Mouse (Mus musculus): ENCODE data around the gene E2f1. TPM values are rescaled to one million over a fixed set of nuclear protein-coding genes. Genes with fewer than 3 reads are reported as not detected.

Gene E2f1
- polyA plus RNA-seq, 1 experiment: 24.2 TPM

DNA sequence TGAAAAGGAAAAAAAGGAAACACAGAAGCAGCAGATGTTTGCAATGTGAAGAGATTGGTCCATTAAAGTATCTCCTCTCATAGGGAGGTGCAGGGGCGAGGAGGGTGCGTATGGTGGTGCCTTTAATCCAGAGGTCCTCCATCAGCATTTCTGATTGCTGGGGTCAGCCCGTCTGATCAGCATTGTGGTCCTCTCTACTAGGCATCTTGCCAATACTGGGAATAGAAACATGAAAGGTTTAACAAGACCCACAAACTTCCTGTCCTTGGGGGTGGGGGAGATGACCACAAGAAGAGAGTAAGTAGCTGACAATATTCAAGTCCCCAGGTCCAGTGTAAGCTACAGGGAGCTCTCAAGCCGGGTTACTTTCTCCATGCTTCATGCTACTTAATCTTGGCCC lies 974 bp upstream of the E2f1 start:
- Histone ChIP-seq H3K9me3 (no peaks in the 10 kb centered on the region), H3K4me3 (replicated peaks) (peak overlapping the region; percentile 95), H3K4me1 (peaks cover 70% of the 10 kb centered on the region)

DNA sequence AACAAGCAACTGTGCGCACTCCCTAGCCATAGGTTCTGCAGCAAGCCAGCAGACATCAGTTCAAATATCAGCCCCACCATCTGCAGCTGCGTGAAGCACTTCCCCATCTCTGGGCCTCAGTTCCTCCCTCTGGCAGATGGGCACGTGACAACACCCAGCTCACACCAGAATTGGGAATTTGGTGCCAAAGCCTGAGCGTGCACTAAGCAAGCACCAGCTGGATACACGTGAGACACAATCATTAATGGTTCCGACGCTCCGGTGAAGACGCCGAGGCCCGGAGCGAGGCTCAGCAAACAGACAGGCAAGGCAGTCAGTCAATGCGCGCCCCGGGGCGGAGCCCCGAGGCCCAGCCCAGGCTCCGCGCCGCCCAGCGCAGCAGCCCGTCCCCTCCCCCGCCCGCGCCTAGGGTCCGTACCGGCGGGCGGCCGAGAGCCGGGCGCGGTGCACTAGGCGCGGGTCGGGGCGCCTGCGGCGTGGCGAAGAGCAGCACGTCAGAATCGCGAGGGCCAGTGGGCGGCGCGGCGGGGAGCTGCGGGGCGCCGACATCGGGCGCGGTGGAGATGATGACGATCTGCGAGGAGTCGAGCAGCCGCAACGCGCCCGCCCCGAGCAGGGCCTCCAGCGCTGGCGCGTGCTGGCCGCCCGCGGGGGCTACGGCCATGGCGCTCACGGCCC lies 482 bp downstream of the E2f1 start:
- Histone ChIP-seq H3K27me3 (replicated peaks) (no peaks in the 10 kb centered on the region), H3K4me1 (peaks cover 81% of the 10 kb centered on the region), H3K4me3 (replicated peaks) (peak overlapping the region; percentile 95), H3K36me3 (replicated peaks; ENCODE audit: low read length) (peaks cover 18% of the 10 kb centered on the region), H3K9me3 (no peaks in the 10 kb centered on the region)
- TF ChIP-seq GATA1 (IDR thresholded peaks at IDR 0.05; ENCODE audit: borderline replicate concordance, low read length) (no peak), FLI1 (IDR thresholded peaks at IDR 0.05; ENCODE audit: low read length) (no peak)

More for the DNA sequence above, 974 bp upstream of the E2f1 start:
- Histone ChIP-seq H3K27me3 (replicated peaks) (no peaks in the 10 kb centered on the region), H3K36me3 (replicated peaks; ENCODE audit: low read length) (peaks cover 4% of the 10 kb centered on the region)
- TF ChIP-seq GATA1 (IDR thresholded peaks at IDR 0.05; ENCODE audit: borderline replicate concordance, low read length) (no peak), FLI1 (IDR thresholded peaks at IDR 0.05; ENCODE audit: low read length) (no peak)

DNA sequence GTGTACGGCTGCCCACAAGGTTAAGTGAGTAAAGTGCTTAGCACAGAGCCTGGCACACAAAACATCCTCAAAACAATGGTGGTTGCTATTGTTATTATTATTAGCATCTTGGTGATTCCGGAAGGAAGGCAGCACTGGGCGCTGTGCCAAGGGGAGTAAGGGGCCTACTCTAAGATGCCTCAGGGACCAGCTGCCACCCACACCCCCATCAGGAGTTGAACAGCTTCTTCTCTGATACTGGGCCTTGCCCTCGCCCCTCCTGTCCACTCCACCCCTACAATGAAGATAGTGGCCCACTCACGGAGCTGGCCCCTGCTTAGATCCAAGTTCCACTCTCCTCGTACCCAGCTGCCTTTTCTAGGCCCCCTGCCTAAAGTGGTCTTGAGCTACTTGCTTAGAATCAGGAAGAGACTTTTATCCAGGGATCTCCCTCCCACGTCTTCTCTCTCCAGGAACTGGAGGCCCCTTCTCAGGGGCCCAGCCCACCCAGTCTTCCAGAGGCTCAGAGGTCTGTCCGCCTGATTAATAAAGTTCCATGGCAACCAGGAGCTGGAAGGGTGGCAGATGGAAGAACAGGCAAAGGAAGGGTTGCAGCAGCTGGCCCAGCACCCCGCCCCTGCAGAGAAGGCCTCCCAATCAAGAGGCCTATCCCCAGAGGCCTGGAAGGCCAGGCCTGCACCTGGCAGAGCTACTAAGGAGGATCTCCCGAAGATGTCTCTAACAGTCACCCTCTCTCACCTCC lies 1.2 kb downstream of the E2f1 start:
- Histone ChIP-seq H3K9me3 (no peaks in the 10 kb centered on the region), H3K36me3 (replicated peaks; ENCODE audit: low read length) (peaks cover 25% of the 10 kb centered on the region), H3K4me1 (peaks cover 85% of the 10 kb centered on the region), H3K27me3 (replicated peaks) (no peaks in the 10 kb centered on the region), H3K4me3 (replicated peaks) (peak overlapping the region; percentile 95)
- TF ChIP-seq GATA1 (IDR thresholded peaks at IDR 0.05; ENCODE audit: borderline replicate concordance, low read length) (no peak), FLI1 (IDR thresholded peaks at IDR 0.05; ENCODE audit: low read length) (no peak)

DNA sequence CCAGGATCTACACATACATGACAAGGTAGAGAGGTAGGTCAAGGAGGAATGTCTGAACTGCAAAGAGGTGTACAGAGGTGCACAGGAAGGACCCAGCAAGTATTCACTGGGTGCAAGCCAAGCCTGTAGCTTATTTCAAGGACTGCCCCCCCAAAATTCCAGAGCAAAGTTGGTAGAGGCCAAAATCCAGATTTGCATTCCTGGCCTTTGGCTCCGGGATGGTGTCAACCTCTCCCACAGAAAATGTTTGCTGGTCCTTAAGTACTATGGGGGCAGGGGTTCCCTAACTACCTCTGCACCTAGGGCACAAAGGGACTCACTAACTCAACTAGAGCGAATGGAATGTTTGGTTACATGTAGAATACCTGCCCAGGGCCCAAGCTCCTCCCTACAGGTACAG lies 1.9 kb downstream of the E2f1 start:
- Histone ChIP-seq H3K4me3 (replicated peaks) (peak overlapping the region; percentile 95), H3K9me3 (no peaks in the 10 kb centered on the region), H3K4me1 (peaks cover 78% of the 10 kb centered on the region), H3K36me3 (replicated peaks; ENCODE audit: low read length) (peaks cover 33% of the 10 kb centered on the region), H3K27me3 (replicated peaks) (no peaks in the 10 kb centered on the region)
- TF ChIP-seq FLI1 (IDR thresholded peaks at IDR 0.05; ENCODE audit: low read length) (no peak), GATA1 (IDR thresholded peaks at IDR 0.05; ENCODE audit: borderline replicate concordance, low read length) (no peak)

DNA sequence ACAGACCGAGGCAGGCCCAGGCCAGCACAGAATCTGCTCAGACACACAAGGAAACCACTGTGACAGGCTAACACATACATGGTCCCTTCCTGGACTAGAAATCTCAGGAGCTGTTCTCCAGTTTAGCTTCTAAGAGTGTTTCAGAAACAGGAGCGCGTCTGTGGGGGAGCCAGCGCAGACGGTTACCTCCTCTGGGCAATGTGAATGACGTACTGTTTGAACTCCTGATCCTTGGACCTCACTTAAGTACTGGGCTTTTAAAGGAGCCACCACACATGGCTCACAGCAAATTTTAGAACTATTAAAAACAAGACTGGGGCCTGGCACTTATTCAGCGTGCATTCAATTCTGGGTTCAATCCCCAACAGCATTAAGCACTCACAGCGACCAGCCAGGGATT lies 3.1 kb downstream of the E2f1 start:
- H3K9me3 ChIP-seq: no peaks in the 10 kb centered on the region
- H3K4me1 ChIP-seq: peaks cover 68% of the 10 kb centered on the region
- no peak for TF ChIP-seq GATA1 (IDR thresholded peaks at IDR 0.05; ENCODE audit: borderline replicate concordance, low read length)
- no peak for TF ChIP-seq FLI1 (IDR thresholded peaks at IDR 0.05; ENCODE audit: low read length)
- peaks cover 41% of the 10 kb centered on the region for H3K36me3 ChIP-seq (replicated peaks; ENCODE audit: low read length)
- no peak overlapping the region for H3K4me3 ChIP-seq (replicated peaks)
- H3K27me3 ChIP-seq (replicated peaks): no peaks in the 10 kb centered on the region

DNA sequence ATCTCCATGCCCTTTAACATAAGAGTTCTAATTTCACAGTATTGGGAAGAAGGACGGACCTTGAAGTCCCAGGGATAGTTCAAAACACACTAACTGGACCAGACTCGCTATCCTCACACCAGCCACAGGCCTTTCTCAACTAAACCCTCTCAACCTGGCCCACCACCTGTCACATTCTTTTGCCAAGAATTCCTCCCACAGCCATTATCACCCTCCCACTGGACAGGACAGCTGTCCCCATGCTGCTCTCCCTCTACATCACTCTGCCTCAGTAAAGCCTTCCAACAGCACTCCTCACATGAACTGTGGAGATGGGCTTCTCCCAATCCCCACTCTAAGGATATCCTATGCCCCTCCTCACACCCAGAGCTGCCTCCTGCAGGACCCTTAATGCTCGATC lies 4.1 kb downstream of the E2f1 start:
- Histone ChIP-seq H3K4me3 (replicated peaks) (no peak overlapping the region), H3K4me1 (peaks cover 57% of the 10 kb centered on the region), H3K36me3 (replicated peaks; ENCODE audit: low read length) (peaks cover 52% of the 10 kb centered on the region), H3K9me3 (no peaks in the 10 kb centered on the region), H3K27me3 (replicated peaks) (no peaks in the 10 kb centered on the region)
- TF ChIP-seq GATA1 (IDR thresholded peaks at IDR 0.05; ENCODE audit: borderline replicate concordance, low read length) (no peak), FLI1 (IDR thresholded peaks at IDR 0.05; ENCODE audit: low read length) (no peak)

DNA sequence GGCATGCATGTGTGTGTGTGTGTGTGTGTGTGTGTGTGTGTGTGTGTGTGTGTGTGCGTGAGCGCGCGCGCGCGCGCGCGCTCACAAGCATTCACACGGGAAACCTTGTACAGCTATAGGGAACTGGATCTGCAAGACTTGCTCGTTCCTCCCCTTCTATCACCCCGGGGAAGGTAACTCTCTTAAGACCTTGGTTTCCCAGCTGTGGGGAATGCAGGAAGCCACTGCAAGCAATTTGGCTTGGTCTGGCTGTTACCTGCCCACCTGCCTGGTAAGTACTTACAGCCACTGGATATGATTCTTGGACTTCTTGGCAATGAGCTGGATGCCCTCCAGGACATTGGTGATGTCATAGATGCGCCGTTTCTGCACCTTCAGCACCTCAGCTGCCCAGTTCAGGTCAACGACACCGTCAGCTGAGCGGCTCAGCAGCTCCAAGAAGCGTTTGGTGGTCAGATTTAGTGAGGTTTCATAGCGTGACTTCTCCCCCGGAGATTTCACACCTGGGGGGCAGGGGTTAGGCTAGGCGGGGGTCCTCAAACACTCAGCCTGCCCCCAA lies 6.0 kb downstream of the E2f1 start:
- peaks cover 65% of the 10 kb centered on the region for H3K4me1 ChIP-seq
- no peak for TF ChIP-seq FLI1 (IDR thresholded peaks at IDR 0.05; ENCODE audit: low read length)
- no peak for TF ChIP-seq GATA1 (IDR thresholded peaks at IDR 0.05; ENCODE audit: borderline replicate concordance, low read length)
- H3K27me3 ChIP-seq (replicated peaks): no peaks in the 10 kb centered on the region
- H3K36me3 ChIP-seq (replicated peaks; ENCODE audit: low read length): peaks cover 64% of the 10 kb centered on the region
- no peak overlapping the region for H3K4me3 ChIP-seq (replicated peaks)
- no peaks in the 10 kb centered on the region for H3K9me3 ChIP-seq

DNA sequence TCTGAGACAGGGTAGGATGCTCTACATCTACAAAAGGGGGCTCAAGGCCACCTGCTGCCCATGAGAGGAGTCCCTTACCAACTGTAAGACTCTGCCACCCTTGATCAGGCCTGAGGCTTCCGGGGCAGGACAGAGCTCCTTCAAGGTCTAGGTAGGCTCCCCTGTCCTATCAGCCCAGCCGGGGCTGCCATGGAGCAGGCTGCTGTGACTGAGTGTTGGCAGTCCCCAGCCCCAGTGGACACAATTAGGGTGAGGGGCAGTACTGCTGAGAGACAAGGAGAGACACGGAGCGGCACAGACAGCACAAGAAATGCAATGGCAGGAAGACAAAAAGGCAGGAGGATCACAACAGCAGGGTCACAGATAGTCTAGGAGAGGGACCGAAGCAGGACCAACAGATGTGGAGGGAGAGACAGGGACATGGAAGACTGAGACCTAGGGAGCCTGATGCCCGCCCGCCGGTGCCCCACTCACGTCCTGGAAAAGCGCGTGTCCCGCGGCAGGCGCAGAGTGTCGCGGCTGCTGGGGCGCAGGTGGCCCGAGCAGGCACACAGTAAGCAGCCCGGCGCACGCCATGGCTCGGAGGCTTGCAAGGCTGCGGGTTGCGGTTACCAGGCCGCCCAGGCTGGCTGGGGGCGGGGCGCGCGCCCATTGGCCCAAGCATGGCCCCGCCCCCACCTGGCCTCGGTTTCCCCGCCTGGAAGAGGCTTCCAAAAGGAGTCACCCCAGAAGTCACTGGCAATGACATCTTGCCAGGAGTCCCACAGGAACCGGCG lies 11.2 kb downstream of the E2f1 start, which contains the start of gene Necab3:
Gene Necab3 (minus strand): TSS at position 627 of the 776 bp plus-strand sequence.
- no peaks in the 10 kb centered on the region for H3K9me3 ChIP-seq
- H3K36me3 ChIP-seq (replicated peaks; ENCODE audit: low read length): peaks cover 57% of the 10 kb centered on the region
- H3K27me3 ChIP-seq (replicated peaks): peaks cover 1% of the 10 kb centered on the region
- peaks cover 41% of the 10 kb centered on the region for H3K4me1 ChIP-seq
- TF ChIP-seq FLI1 (IDR thresholded peaks at IDR 0.05; ENCODE audit: low read length): no peak
- no peak for TF ChIP-seq GATA1 (IDR thresholded peaks at IDR 0.05; ENCODE audit: borderline replicate concordance, low read length)
- peak within 1 kb of the TSS; percentile 89 for H3K4me3 ChIP-seq (replicated peaks)

DNA sequence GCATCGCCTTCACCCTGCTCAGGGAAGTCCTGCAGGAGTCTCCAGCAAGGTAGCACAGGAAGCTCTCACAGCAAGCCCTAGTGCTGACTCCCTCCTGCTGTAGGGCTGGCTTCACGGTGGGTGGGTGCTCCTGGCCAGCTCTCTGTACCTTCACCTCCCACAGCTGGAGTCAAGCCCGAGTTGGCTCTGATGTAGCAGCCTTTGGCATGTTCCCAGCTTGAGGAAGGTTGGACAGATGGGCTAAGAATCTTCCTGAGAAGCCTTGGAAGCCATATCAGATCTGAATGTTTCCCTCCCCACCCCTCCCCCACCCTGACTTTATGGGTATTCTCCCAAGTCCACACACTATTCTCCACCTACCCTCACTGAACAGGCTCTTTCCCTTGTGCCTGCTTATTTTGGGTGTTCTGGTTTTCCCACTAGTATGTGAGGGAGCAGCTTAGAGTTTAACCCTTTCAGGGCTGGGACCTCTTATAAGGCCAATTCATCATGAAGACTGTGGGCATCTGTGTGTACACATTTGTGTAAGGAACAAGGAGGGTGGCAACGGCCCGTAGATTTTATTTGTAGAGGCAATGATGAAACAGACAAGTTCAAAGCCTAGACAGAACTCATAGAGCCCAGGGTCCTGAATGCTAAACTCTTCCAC lies 12.4 kb downstream of the E2f1 start:
- Histone ChIP-seq H3K9me3 (no peaks in the 10 kb centered on the region), H3K4me1 (peaks cover 45% of the 10 kb centered on the region), H3K4me3 (replicated peaks) (no peak overlapping the region), H3K27me3 (replicated peaks) (peaks cover 5% of the 10 kb centered on the region), H3K36me3 (replicated peaks; ENCODE audit: low read length) (peaks cover 57% of the 10 kb centered on the region)
- TF ChIP-seq GATA1 (IDR thresholded peaks at IDR 0.05; ENCODE audit: borderline replicate concordance, low read length): no peak
- TF ChIP-seq FLI1 (IDR thresholded peaks at IDR 0.05; ENCODE audit: low read length): no peak

Data from megakaryocyte, embryonic 14.5 days (primary cell).